Mouse (Mus musculus) intestine, embryonic 14.5 days (tissue): ENCODE measurements around the gene Kcng3. TPM values are rescaled to one million over a fixed set of nuclear protein-coding genes. Genes with fewer than 3 reads are reported as not detected.

ENCODE experiments used
- ATAC-seq: fragments of 200-750 bp; cut with Nextera tagmentation; replicated peaks from 2 replicates; pipeline ENCODE4 v1.8.0; 2017; ENCODE audit warnings: low read depth, moderate number of reproducible peaks, moderate TSS enrichment, moderate library complexity; ENCODE audit not compliant: low FRiP score, low TSS enrichment
- DNase-seq: peaks from one replicate; pipeline ENCODE4 v3.0.0-alpha.2; 2018; ENCODE audit warnings: low spot score
- H3K27ac ChIP-seq: fragments of 300-500 bp; sonication (generic); 2 replicates; pipeline ENCODE4 v1.5.1; 2014; ENCODE audit warnings: low read depth, mild to moderate bottlenecking, control low read depth
- H3K27me3 ChIP-seq: fragments of 300-500 bp; sonication (generic); replicated peaks from 2 replicates; pipeline ENCODE4 v1.6.1; 2014; ENCODE audit warnings: low read length, control low read depth; ENCODE audit not compliant: control insufficient read depth, insufficient read depth
- H3K36me3 ChIP-seq: fragments of 300-500 bp; sonication (generic); 2 replicates; pipeline ENCODE4 v1.6.1; 2014; ENCODE audit warnings: low read length, control low read depth; ENCODE audit not compliant: control insufficient read depth, insufficient read depth
- H3K4me1 ChIP-seq: fragments of 300-500 bp; sonication (generic); replicated peaks from 2 replicates; pipeline ENCODE4 v1.6.1; 2014; ENCODE audit warnings: low read length, control low read depth, mixed read lengths; ENCODE audit not compliant: control insufficient read depth, insufficient read depth
- H3K4me2 ChIP-seq: fragments of 300-500 bp; sonication (generic); 2 replicates; pipeline ENCODE4 v1.6.1; 2014; ENCODE audit warnings: low read length
- H3K4me3 ChIP-seq: fragments of 300-500 bp; sonication (generic); 2 replicates; pipeline ENCODE4 v1.5.1; 2014; ENCODE audit warnings: low read depth, low read length, control low read depth, mixed read lengths
- H3K9ac ChIP-seq: fragments of 300-500 bp; sonication (generic); 2 replicates; pipeline ENCODE4 v1.6.1; 2014; ENCODE audit warnings: mild to moderate bottlenecking, low read length
- H3K9me3 ChIP-seq: fragments of 300-500 bp; sonication (generic); 2 replicates; pipeline ENCODE4 v1.6.1; 2016; ENCODE audit warnings: low read length, control low read depth; ENCODE audit not compliant: control insufficient read depth
- WGBS: fragments of 180-500 bp; shearing (Covaris S2); extraction: QIAGEN DNeasy Blood & Tissue Kit; methylation state at CpG from one replicate; pipeline ENCODE4 v1.1.7; 2014; 5-methylcytosine and 5-hydroxymethylcytosine counted together
- polyA plus RNA-seq: library from polyadenylated mRNA; unstranded; fragments of >200 nt; fragmentation: Nextera tagmentation; extraction: Ambion mirVana; gene quantifications from 2 replicates; pipeline ENCODE4 v1.2.1, GENCODE M21; 2014

The Kcng3 gene
- polyA plus RNA-seq, 1 experiment from 2014 or later, result not detected

- H3K4me1 ChIP-seq, result no peaks in the 10 kb centered on the region
- H3K27me3 ChIP-seq, result no peaks in the 10 kb centered on the region
- no peak for ATAC-seq
- no peaks in the 10 kb centered on the region for H3K9me3 ChIP-seq
- no peak overlapping the region for H3K4me2 ChIP-seq
- 86% methylated on average over 7 of the region's 7 CpGs for WGBS
- no peaks in the 10 kb centered on the region for H3K36me3 ChIP-seq
- no peak overlapping the region for H3K27ac ChIP-seq
- no peak for DNase-seq
- H3K9ac ChIP-seq, result no peak overlapping the region
- no peak overlapping the region for H3K4me3 ChIP-seq
Measured at GRCm38 (mm10) chr17:83554997-83555396, 76.7 kb downstream of the Kcng3 start.

- Histone ChIP-seq H3K36me3 (no peaks in the 10 kb centered on the region), H3K9ac (no peak overlapping the region), H3K4me3 (no peak overlapping the region), H3K4me1 (0 out of 2 replicates have a peak, but pooled peaks cover 5% of the 10 kb centered on the region), H3K27me3 (peaks cover 20% of the 10 kb centered on the region), H3K9me3 (no peaks in the 10 kb centered on the region), H3K27ac (no peak overlapping the region), H3K4me2 (no peak overlapping the region)
- no peak for ATAC-seq
- no peak for DNase-seq
- WGBS, result 38% methylated on average over 12 of the region's 12 CpGs
Measured at GRCm38 (mm10) chr17:83548501-83549233, 83.0 kb downstream of the Kcng3 start.

- no peaks in the 10 kb centered on the region for H3K9me3 ChIP-seq
- H3K9ac ChIP-seq, result no peak overlapping the region
- no peak overlapping the region for H3K4me2 ChIP-seq
- 0 out of 2 replicates have a peak, but pooled peaks cover 5% of the 10 kb centered on the region for H3K4me1 ChIP-seq
- peaks cover 20% of the 10 kb centered on the region for H3K27me3 ChIP-seq
- no peaks in the 10 kb centered on the region for H3K36me3 ChIP-seq
- no peak overlapping the region for H3K27ac ChIP-seq
- H3K4me3 ChIP-seq, result no peak overlapping the region
- no peak for DNase-seq
- 56% methylated on average over 10 of the region's 10 CpGs for WGBS
- no peak for ATAC-seq
Measured at GRCm38 (mm10) chr17:83547145-83547544, 84.5 kb downstream of the Kcng3 start.

DNA sequence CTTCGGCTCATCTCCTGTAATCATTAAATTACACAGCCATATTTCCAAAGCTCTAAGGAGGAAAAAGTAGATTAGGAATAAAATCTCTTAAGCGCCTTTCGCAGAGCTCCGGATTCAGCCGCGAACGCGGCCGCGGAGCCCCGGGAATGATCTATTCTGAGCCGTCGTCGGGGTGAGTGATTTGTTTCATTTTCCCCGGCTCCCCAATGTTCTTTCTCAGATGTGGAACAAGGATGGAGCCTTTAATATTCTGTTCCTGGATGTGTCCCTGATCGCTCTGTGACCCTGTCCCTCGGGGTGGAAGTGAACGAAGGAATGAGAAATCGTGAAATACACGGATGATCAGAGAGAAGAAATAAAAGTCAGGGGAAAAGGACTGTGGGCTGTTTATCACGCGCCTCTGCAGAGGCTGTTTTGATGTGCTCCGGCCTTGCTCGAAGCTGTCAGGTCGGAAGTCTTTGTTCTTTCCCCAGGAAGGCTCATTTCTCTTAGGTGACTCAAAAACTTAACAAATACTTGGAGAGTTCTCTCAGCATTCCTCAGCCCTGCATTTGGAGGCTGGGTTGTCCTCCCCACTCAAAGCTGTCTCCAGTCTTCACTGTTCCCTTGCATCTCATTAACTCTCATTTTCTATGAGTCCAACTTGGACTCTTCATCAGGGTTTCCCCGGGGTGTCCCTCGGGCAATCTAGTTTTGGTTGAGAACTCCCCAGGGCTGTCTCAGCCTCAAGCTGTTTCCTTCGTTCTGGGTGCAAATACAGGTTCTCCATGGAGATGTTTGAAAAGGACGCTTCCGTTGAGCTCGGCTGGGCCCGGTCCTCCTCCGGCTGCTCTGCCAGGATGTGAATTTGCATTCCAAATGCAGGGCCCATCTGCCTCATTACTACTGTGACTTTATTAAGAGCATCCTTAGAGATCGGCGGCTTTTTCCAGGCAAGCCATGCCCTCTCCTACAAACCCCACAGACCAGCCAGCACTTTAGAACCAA lies 85.6 kb downstream of the Kcng3 start:
- no peaks in the 10 kb centered on the region for H3K9me3 ChIP-seq
- H3K27ac ChIP-seq, result no peak overlapping the region
- DNase-seq, result peak; percentile 75
- WGBS, result 6% methylated on average over 35 of the region's 35 CpGs
- H3K4me1 ChIP-seq, result 0 out of 2 replicates have a peak, but pooled peaks cover 5% of the 10 kb centered on the region
- H3K4me3 ChIP-seq, result peak overlapping the region; percentile 30
- no peak overlapping the region for H3K9ac ChIP-seq
- no peak for ATAC-seq
- H3K36me3 ChIP-seq, result no peaks in the 10 kb centered on the region
- peak overlapping the region; percentile 54 for H3K4me2 ChIP-seq
- peaks cover 20% of the 10 kb centered on the region for H3K27me3 ChIP-seq

DNA sequence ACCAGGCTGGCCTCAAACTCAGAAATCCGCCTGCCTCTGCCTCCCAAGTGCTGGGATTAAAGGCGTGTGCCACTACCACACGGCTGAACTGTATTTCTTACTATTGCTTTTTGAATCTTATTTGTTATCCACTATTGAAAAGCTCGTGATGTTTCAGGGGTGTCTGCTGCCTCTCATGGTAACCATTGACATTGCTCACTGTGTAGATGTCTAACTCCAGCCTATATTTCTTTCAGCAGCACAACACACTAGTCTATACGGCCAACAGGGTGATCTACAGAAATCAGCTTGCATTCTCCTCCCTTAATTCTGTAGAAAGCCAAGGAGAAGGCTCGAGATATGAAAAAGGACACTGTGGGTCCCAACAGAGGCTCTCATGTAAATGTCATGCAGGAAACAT lies 86.4 kb downstream of the Kcng3 start:
- ATAC-seq (no peak), DNase-seq (no peak)
- Histone ChIP-seq H3K4me1 (0 out of 2 replicates have a peak, but pooled peaks cover 5% of the 10 kb centered on the region), H3K4me3 (peak overlapping the region; percentile 30), H3K4me2 (peak overlapping the region; percentile 54), H3K9me3 (no peaks in the 10 kb centered on the region), H3K27me3 (peaks cover 20% of the 10 kb centered on the region), H3K9ac (no peak overlapping the region), H3K36me3 (no peaks in the 10 kb centered on the region), H3K27ac (no peak overlapping the region)
- 70% methylated on average over 6 of the region's 6 CpGs for WGBS

- H3K27me3 ChIP-seq, result peaks cover 11% of the 10 kb centered on the region
- ATAC-seq, result no peak
- 83% methylated on average over 2 of the region's 2 CpGs for WGBS
Measured at GRCm38 (mm10) chr17:83542424-83542823, 89.3 kb downstream of the Kcng3 start.

GRCm38 (mm10) chr17:83539262-83540037 lies 92.2 kb downstream of the Kcng3 start:
- H3K9ac ChIP-seq, result no peak overlapping the region
- ATAC-seq, result no peak
- no peaks in the 10 kb centered on the region for H3K27me3 ChIP-seq
- no peak for DNase-seq
- 65% methylated on average over 12 of the region's 12 CpGs for WGBS
- H3K9me3 ChIP-seq, result no peaks in the 10 kb centered on the region
- no peak overlapping the region for H3K4me3 ChIP-seq
- H3K27ac ChIP-seq, result no peak overlapping the region
- no peaks in the 10 kb centered on the region for H3K4me1 ChIP-seq
- H3K4me2 ChIP-seq, result no peak overlapping the region
- H3K36me3 ChIP-seq, result no peaks in the 10 kb centered on the region

More at GRCm38 (mm10) chr17:83542424-83542823, 89.3 kb downstream of the Kcng3 start:
- H3K36me3 ChIP-seq, result no peaks in the 10 kb centered on the region
- no peak for DNase-seq
- 0 out of 2 replicates have a peak, but pooled peaks cover 5% of the 10 kb centered on the region for H3K4me1 ChIP-seq
- no peak overlapping the region for H3K9ac ChIP-seq
- H3K9me3 ChIP-seq, result no peaks in the 10 kb centered on the region
- H3K27ac ChIP-seq, result no peak overlapping the region
- H3K4me2 ChIP-seq, result no peak overlapping the region
- H3K4me3 ChIP-seq, result no peak overlapping the region

GRCm38 (mm10) chr17:83538694-83539093 lies 93.0 kb downstream of the Kcng3 start:
- DNase-seq (no peak), ATAC-seq (no peak)
- Histone ChIP-seq H3K27me3 (no peaks in the 10 kb centered on the region), H3K27ac (no peak overlapping the region), H3K4me1 (no peaks in the 10 kb centered on the region), H3K4me3 (no peak overlapping the region), H3K36me3 (no peaks in the 10 kb centered on the region), H3K4me2 (no peak overlapping the region), H3K9ac (no peak overlapping the region), H3K9me3 (no peaks in the 10 kb centered on the region)
- WGBS, result 32% methylated on average over 1 of the region's 1 CpGs
